Mouse (Mus musculus): ENCODE data around the gene Rad23a. TPM values are rescaled to one million over a fixed set of nuclear protein-coding genes. Genes with fewer than 3 reads are reported as not detected.

Gene Rad23a
- polyA plus RNA-seq (2015; fragmentation: Nextera tagmentation; extraction: Ambion mirVana): 102 and 122 TPM in 2 replicates

DNA sequence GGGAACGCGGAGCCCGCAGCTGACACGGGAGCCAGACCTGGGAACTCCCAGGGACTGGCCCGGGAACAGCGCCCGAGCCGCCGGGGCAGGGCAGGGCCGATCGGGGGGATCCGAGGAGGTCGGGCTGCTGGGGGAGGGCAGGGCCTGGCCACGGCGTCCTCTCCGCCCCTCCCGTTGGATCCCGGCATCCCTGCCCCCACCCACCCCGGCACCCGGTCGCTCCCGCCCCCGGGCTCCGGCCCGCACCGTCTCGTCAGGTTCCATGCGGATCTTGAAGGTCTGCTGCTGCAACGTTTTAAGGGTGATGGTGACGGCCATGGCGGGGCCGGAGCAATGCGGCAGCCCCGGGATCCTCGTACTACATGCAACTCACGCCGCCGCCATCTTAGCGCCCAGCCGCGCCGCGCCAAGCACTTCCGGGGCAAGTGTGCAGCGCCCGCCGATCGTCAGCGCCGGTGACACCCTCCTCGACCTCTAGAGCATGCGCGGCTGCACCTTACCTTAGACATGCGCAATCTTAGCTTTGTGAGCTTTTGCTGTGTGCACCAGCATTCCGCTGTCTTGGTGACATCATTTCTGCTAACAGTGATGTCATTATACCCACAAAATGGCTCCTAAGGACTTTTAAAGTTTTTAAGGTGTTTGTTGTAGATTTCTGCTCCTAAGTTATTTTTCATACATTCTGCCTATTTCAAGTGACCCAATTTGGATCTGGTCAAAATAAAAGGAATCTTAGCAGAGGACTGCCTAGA lies at the start of gene Rad23a:
TSS of gene Rad23a (minus strand) at position 418 of the 752 bp plus-strand sequence.
- ATAC-seq (ENCODE audit: insufficient number of reproducible peaks, low FRiP score, low TSS enrichment, low read depth): peak; percentile 88
- peak within 1 kb of the TSS; percentile 64 for H3K4me2 ChIP-seq
- peak within 1 kb of the TSS; percentile 91 for H3K27ac ChIP-seq
- under 1% methylated on average over 55 of the region's 55 CpGs for WGBS
- H3K27me3 ChIP-seq: no peaks in the 10 kb centered on the region
- H3K36me3 ChIP-seq: peaks cover 72% of the 10 kb centered on the region
- peak within 1 kb of the TSS; percentile 85 for H3K9ac ChIP-seq
- H3K9me3 ChIP-seq: no peaks in the 10 kb centered on the region
- peak within 1 kb of the TSS; percentile 84 for H3K4me3 ChIP-seq
- peaks cover 57% of the 10 kb centered on the region for H3K4me1 ChIP-seq

- H3K27me3 ChIP-seq: no peaks in the 10 kb centered on the region
- WGBS: 82% methylated on average over 1 of the region's 1 CpGs
- H3K4me1 ChIP-seq: peaks cover 15% of the 10 kb centered on the region
- H3K9me3 ChIP-seq: no peaks in the 10 kb centered on the region
- H3K4me2 ChIP-seq: no peak overlapping the region
- H3K4me3 ChIP-seq: no peak overlapping the region
- no peak overlapping the region for H3K27ac ChIP-seq
- no peak for ATAC-seq (ENCODE audit: insufficient number of reproducible peaks, low FRiP score, low TSS enrichment, low read depth)
- H3K9ac ChIP-seq: no peak overlapping the region
- peaks cover 50% of the 10 kb centered on the region for H3K36me3 ChIP-seq
Measured at GRCm38 (mm10) chr8:84889141-84889540, 48.7 kb upstream of the Rad23a start.

DNA sequence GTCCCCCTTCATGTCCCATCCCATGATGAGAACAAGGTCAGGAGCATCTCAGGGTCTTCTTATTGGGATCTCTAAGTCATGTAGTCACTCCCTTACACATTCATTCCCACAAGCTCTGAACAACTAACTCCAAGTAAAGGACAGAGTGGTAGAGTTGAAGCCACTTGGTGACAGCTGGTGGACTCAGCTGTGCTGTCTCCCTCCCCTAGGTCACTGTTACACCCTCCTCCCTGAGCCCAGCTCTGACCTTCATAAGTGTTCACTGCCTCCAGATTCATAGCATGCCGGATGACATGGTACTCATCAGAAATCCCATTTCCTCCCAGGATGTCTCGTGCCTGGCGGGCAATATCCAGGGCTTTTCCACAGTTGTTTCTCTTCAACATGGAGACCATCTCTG lies 47.8 kb upstream of the Rad23a start:
- Histone ChIP-seq H3K36me3 (peaks cover 50% of the 10 kb centered on the region), H3K9me3 (no peaks in the 10 kb centered on the region), H3K27ac (no peak overlapping the region), H3K4me2 (no peak overlapping the region), H3K4me1 (peaks cover 10% of the 10 kb centered on the region), H3K27me3 (no peaks in the 10 kb centered on the region), H3K4me3 (no peak overlapping the region), H3K9ac (no peak overlapping the region)
- ATAC-seq (ENCODE audit: insufficient number of reproducible peaks, low FRiP score, low TSS enrichment, low read depth): no peak
- WGBS: 93% methylated on average over 3 of the region's 3 CpGs

DNA sequence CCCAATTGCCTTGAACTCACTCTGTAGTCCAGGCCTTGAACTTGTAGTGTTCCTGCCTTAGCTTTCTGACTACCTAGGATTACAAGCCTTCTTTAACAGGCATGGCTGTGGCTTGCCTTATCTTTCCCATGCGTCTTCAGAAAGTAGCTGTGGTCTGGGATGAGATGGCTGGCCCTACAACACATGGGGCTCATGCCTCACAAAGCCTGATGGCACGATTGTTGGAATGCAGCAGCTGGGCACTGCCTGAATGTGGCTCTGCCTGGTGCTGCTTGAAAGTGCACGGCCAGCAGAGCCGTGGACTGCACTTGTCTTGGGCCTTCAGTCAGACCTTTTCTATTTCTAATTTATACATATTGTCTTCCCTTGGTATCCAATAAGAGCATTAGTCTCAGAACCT lies 44.3 kb upstream of the Rad23a start:
- Histone ChIP-seq H3K27ac (no peak overlapping the region), H3K4me1 (no peaks in the 10 kb centered on the region), H3K36me3 (peaks cover 38% of the 10 kb centered on the region), H3K9me3 (no peaks in the 10 kb centered on the region), H3K27me3 (no peaks in the 10 kb centered on the region), H3K9ac (no peak overlapping the region), H3K4me3 (no peak overlapping the region), H3K4me2 (no peak overlapping the region)
- WGBS: 79% methylated on average over 4 of the region's 4 CpGs
- no peak for ATAC-seq (ENCODE audit: insufficient number of reproducible peaks, low FRiP score, low TSS enrichment, low read depth)

- no peak overlapping the region for H3K4me3 ChIP-seq
- no peaks in the 10 kb centered on the region for H3K9me3 ChIP-seq
- no peaks in the 10 kb centered on the region for H3K4me1 ChIP-seq
- no peak overlapping the region for H3K27ac ChIP-seq
- ATAC-seq (ENCODE audit: insufficient number of reproducible peaks, low FRiP score, low TSS enrichment, low read depth): no peak
- H3K4me2 ChIP-seq: no peak overlapping the region
- H3K27me3 ChIP-seq: no peaks in the 10 kb centered on the region
- H3K36me3 ChIP-seq: no peaks in the 10 kb centered on the region
- no peak overlapping the region for H3K9ac ChIP-seq
- WGBS: 89% methylated on average over 1 of the region's 1 CpGs
Measured at GRCm38 (mm10) chr8:84878915-84879314, 38.5 kb upstream of the Rad23a start.

GRCm38 (mm10) chr8:84877297-84878035 lies 37.0 kb upstream of the Rad23a start:
- no peaks in the 10 kb centered on the region for H3K9me3 ChIP-seq
- no peak for ATAC-seq (ENCODE audit: insufficient number of reproducible peaks, low FRiP score, low TSS enrichment, low read depth)

GRCm38 (mm10) chr8:84874339-84874738 lies 33.9 kb upstream of the Rad23a start:
- Histone ChIP-seq H3K9me3 (no peaks in the 10 kb centered on the region), H3K27ac (no peak overlapping the region), H3K4me3 (no peak overlapping the region), H3K4me1 (peaks cover 13% of the 10 kb centered on the region), H3K27me3 (no peaks in the 10 kb centered on the region), H3K4me2 (no peak overlapping the region), H3K36me3 (peaks cover 9% of the 10 kb centered on the region), H3K9ac (no peak overlapping the region)
- ATAC-seq (ENCODE audit: insufficient number of reproducible peaks, low FRiP score, low TSS enrichment, low read depth): no peak
- WGBS: 85% methylated on average over 3 of the region's 3 CpGs

More at GRCm38 (mm10) chr8:84877297-84878035, 37.0 kb upstream of the Rad23a start:
- H3K4me3 ChIP-seq: no peak overlapping the region
- peaks cover 6% of the 10 kb centered on the region for H3K4me1 ChIP-seq
- H3K27me3 ChIP-seq: no peaks in the 10 kb centered on the region
- no peaks in the 10 kb centered on the region for H3K36me3 ChIP-seq
- no peak overlapping the region for H3K4me2 ChIP-seq
- 73% methylated on average over 3 of the region's 3 CpGs for WGBS
- no peak overlapping the region for H3K9ac ChIP-seq
- H3K27ac ChIP-seq: no peak overlapping the region

GRCm38 (mm10) chr8:84873016-84873415 lies 32.6 kb upstream of the Rad23a start:
- no peak for ATAC-seq (ENCODE audit: insufficient number of reproducible peaks, low FRiP score, low TSS enrichment, low read depth)
- WGBS: 46% methylated on average over 4 of the region's 4 CpGs
- no peak overlapping the region for H3K9ac ChIP-seq

GRCm38 (mm10) chr8:84872309-84872965 lies 32.0 kb upstream of the Rad23a start:
- Histone ChIP-seq H3K27ac (peak overlapping the region; percentile 30; the same call in 1 of the 2 replicates), H3K4me2 (peak overlapping the region; percentile 98), H3K9me3 (no peaks in the 10 kb centered on the region), H3K9ac (peak overlapping the region; percentile 37), H3K36me3 (peaks cover 28% of the 10 kb centered on the region), H3K27me3 (no peaks in the 10 kb centered on the region), H3K4me3 (peak overlapping the region; percentile 52), H3K4me1 (peaks cover 13% of the 10 kb centered on the region)
- ATAC-seq (ENCODE audit: insufficient number of reproducible peaks, low FRiP score, low TSS enrichment, low read depth): peak; percentile 57; the same call in 1 of the 2 replicates
- WGBS: 2% methylated on average over 53 of the region's 54 CpGs

More at GRCm38 (mm10) chr8:84873016-84873415, 32.6 kb upstream of the Rad23a start:
- Histone ChIP-seq H3K36me3 (peaks cover 22% of the 10 kb centered on the region), H3K4me2 (peak overlapping the region; percentile 98), H3K4me3 (peak overlapping the region; percentile 52), H3K27me3 (no peaks in the 10 kb centered on the region), H3K27ac (no peak overlapping the region), H3K9me3 (no peaks in the 10 kb centered on the region), H3K4me1 (peaks cover 13% of the 10 kb centered on the region)

GRCm38 (mm10) chr8:84871376-84872308 lies 31.2 kb upstream of the Rad23a start, which contains the start of gene Syce2:
Syce2 (plus strand) TSS chr8:84872111.
- H3K27ac ChIP-seq: peak within 1 kb of the TSS; percentile 30; the same call in 1 of the 2 replicates
- peak within 1 kb of the TSS; percentile 52 for H3K4me3 ChIP-seq
- H3K36me3 ChIP-seq: peaks cover 36% of the 10 kb centered on the region
- H3K27me3 ChIP-seq: no peaks in the 10 kb centered on the region
- peak within 1 kb of the TSS; percentile 37 for H3K9ac ChIP-seq
- H3K9me3 ChIP-seq: no peaks in the 10 kb centered on the region
- H3K4me1 ChIP-seq: peaks cover 13% of the 10 kb centered on the region
- peak; percentile 62 for ATAC-seq (ENCODE audit: insufficient number of reproducible peaks, low FRiP score, low TSS enrichment, low read depth)
- peak within 1 kb of the TSS; percentile 98 for H3K4me2 ChIP-seq
- WGBS: 12% methylated on average over 46 of the region's 46 CpGs
